Mouse (Mus musculus): ENCODE results near the gene Clba1. TPM values are rescaled to one million over a fixed set of nuclear protein-coding genes. Genes with fewer than 3 reads are reported as not detected.

The Clba1 gene
- polyA plus RNA-seq, 1 experiment: 13.3 TPM

GRCm38 (mm10) chr12:112854610-112855333 lies 46.0 kb downstream of the Clba1 start:
- TF ChIP-seq POLR2A (IDR thresholded peaks at IDR 0.05; ENCODE audit: extremely low read depth, insufficient read depth, low read length) (no peak), CTCF (IDR thresholded peaks at IDR 0.05; ENCODE audit: extremely low read depth, insufficient read depth, low read length) (no peak)
- H3K4me1 ChIP-seq (ENCODE audit: control insufficient read depth, insufficient read depth, low read length): peaks cover 4% of the 10 kb centered on the region
- H3K27ac ChIP-seq (ENCODE audit: insufficient read depth, low read length): no peak overlapping the region
- H3K4me3 ChIP-seq (ENCODE audit: insufficient read depth, low read length): no peak overlapping the region

GRCm38 (mm10) chr12:112856338-112856737 lies 47.6 kb downstream of the Clba1 start:
- H3K4me3 ChIP-seq (ENCODE audit: insufficient read depth, low read length): no peak overlapping the region
- TF ChIP-seq POLR2A (IDR thresholded peaks at IDR 0.05; ENCODE audit: extremely low read depth, insufficient read depth, low read length) (no peak), CTCF (IDR thresholded peaks at IDR 0.05; ENCODE audit: extremely low read depth, insufficient read depth, low read length) (no peak)
- peaks cover 4% of the 10 kb centered on the region for H3K4me1 ChIP-seq (ENCODE audit: control insufficient read depth, insufficient read depth, low read length)
- H3K27ac ChIP-seq (ENCODE audit: insufficient read depth, low read length): no peak overlapping the region

GRCm38 (mm10) chr12:112857021-112857925 lies 48.5 kb downstream of the Clba1 start:
- Histone ChIP-seq H3K4me3 (ENCODE audit: insufficient read depth, low read length) (no peak overlapping the region), H3K4me1 (ENCODE audit: control insufficient read depth, insufficient read depth, low read length) (peaks cover 4% of the 10 kb centered on the region), H3K27ac (ENCODE audit: insufficient read depth, low read length) (no peak overlapping the region)
- TF ChIP-seq CTCF (IDR thresholded peaks at IDR 0.05; ENCODE audit: extremely low read depth, insufficient read depth, low read length) (no peak), POLR2A (IDR thresholded peaks at IDR 0.05; ENCODE audit: extremely low read depth, insufficient read depth, low read length) (no peak)

GRCm38 (mm10) chr12:112858581-112859336 lies 50.0 kb downstream of the Clba1 start:
- Histone ChIP-seq H3K4me1 (ENCODE audit: control insufficient read depth, insufficient read depth, low read length) (no peaks in the 10 kb centered on the region), H3K27ac (ENCODE audit: insufficient read depth, low read length) (no peak overlapping the region), H3K4me3 (ENCODE audit: insufficient read depth, low read length) (no peak overlapping the region)
- TF ChIP-seq POLR2A (IDR thresholded peaks at IDR 0.05; ENCODE audit: extremely low read depth, insufficient read depth, low read length): no peak
- no peak for TF ChIP-seq CTCF (IDR thresholded peaks at IDR 0.05; ENCODE audit: extremely low read depth, insufficient read depth, low read length)

GRCm38 (mm10) chr12:112859930-112860329 lies 51.2 kb downstream of the Clba1 start:
- H3K4me3 ChIP-seq (ENCODE audit: insufficient read depth, low read length): no peak overlapping the region
- no peak overlapping the region for H3K27ac ChIP-seq (ENCODE audit: insufficient read depth, low read length)
- TF ChIP-seq CTCF (IDR thresholded peaks at IDR 0.05; ENCODE audit: extremely low read depth, insufficient read depth, low read length) (no peak), POLR2A (IDR thresholded peaks at IDR 0.05; ENCODE audit: extremely low read depth, insufficient read depth, low read length) (no peak)
- no peaks in the 10 kb centered on the region for H3K4me1 ChIP-seq (ENCODE audit: control insufficient read depth, insufficient read depth, low read length)

GRCm38 (mm10) chr12:112860765-112861164 lies 52.0 kb downstream of the Clba1 start:
- no peak overlapping the region for H3K27ac ChIP-seq (ENCODE audit: insufficient read depth, low read length)
- no peaks in the 10 kb centered on the region for H3K4me1 ChIP-seq (ENCODE audit: control insufficient read depth, insufficient read depth, low read length)
- TF ChIP-seq CTCF (IDR thresholded peaks at IDR 0.05; ENCODE audit: extremely low read depth, insufficient read depth, low read length): no peak
- TF ChIP-seq POLR2A (IDR thresholded peaks at IDR 0.05; ENCODE audit: extremely low read depth, insufficient read depth, low read length): no peak
- no peak overlapping the region for H3K4me3 ChIP-seq (ENCODE audit: insufficient read depth, low read length)

- TF ChIP-seq POLR2A (IDR thresholded peaks at IDR 0.05; ENCODE audit: extremely low read depth, insufficient read depth, low read length) (no peak), CTCF (IDR thresholded peaks at IDR 0.05; ENCODE audit: extremely low read depth, insufficient read depth, low read length) (no peak)
- H3K4me3 ChIP-seq (ENCODE audit: insufficient read depth, low read length): no peak overlapping the region
- H3K27ac ChIP-seq (ENCODE audit: insufficient read depth, low read length): no peak overlapping the region
- no peaks in the 10 kb centered on the region for H3K4me1 ChIP-seq (ENCODE audit: control insufficient read depth, insufficient read depth, low read length)
These were observed 53.2 kb downstream of the Clba1 start for GRCm38 (mm10) chr12:112861911-112862321.

GRCm38 (mm10) chr12:112864804-112865203 lies 56.1 kb downstream of the Clba1 start:
- H3K27ac ChIP-seq (ENCODE audit: insufficient read depth, low read length): no peak overlapping the region
- H3K4me1 ChIP-seq (ENCODE audit: control insufficient read depth, insufficient read depth, low read length): no peaks in the 10 kb centered on the region
- no peak overlapping the region for H3K4me3 ChIP-seq (ENCODE audit: insufficient read depth, low read length)
- TF ChIP-seq CTCF (IDR thresholded peaks at IDR 0.05; ENCODE audit: extremely low read depth, insufficient read depth, low read length) (no peak), POLR2A (IDR thresholded peaks at IDR 0.05; ENCODE audit: extremely low read depth, insufficient read depth, low read length) (no peak)

Other genes starting within 250 kb of the Clba1 start
- gene Inf2, start 220.2 kb upstream of the Clba1 start, polyA plus RNA-seq (2012; rRNA removed): 104 and 122 TPM in 2 replicates
- 38.0 and 44.6 TPM in 2 replicates for gene Adssl1, start 188.9 kb upstream of the Clba1 start, polyA plus RNA-seq (2012; rRNA removed)
- gene Siva1, start 164.3 kb upstream of the Clba1 start, polyA plus RNA-seq (2012; rRNA removed): 25.6 and 29.3 TPM in 2 replicates
- 168 and 178 TPM in 2 replicates for gene Akt1, start 134.1 kb upstream of the Clba1 start, polyA plus RNA-seq (2012; rRNA removed)
- gene Zbtb42, start 130.1 kb upstream of the Clba1 start, polyA plus RNA-seq (2012; rRNA removed): 1.3 and 1.7 TPM in 2 replicates
- 129 and 131 TPM in 2 replicates for gene Cep170b, start 88.5 kb upstream of the Clba1 start, polyA plus RNA-seq (2012; rRNA removed)
- 16.3 and 18.9 TPM in 2 replicates for gene Pld4, start 48.3 kb upstream of the Clba1 start, polyA plus RNA-seq (2012; rRNA removed)
- gene Ahnak2, start 6.3 kb upstream of the Clba1 start, polyA plus RNA-seq (2012; rRNA removed): 1.1 and 1.7 TPM in 2 replicates
- gene Cdca4, start 20.5 kb downstream of the Clba1 start, polyA plus RNA-seq (2012; rRNA removed): 10.6 and 11.0 TPM in 2 replicates
- 0.04 TPM in 1 of 2 replicates, not detected in the other for gene Gpr132, start 59.3 kb downstream of the Clba1 start, polyA plus RNA-seq (2012; rRNA removed)
- gene Jag2, start 120.8 kb downstream of the Clba1 start, polyA plus RNA-seq (2012; rRNA removed): 42.1 and 51.5 TPM in 2 replicates
- gene Nudt14, start 133.2 kb downstream of the Clba1 start, polyA plus RNA-seq (2012; rRNA removed): 18.2 and 18.9 TPM in 2 replicates
- gene Btbd6, start 167.5 kb downstream of the Clba1 start, polyA plus RNA-seq (2012; rRNA removed): 78.2 and 80.2 TPM in 2 replicates
- 38.8 and 39.6 TPM in 2 replicates for gene Brf1, start 191.8 kb downstream of the Clba1 start, polyA plus RNA-seq (2012; rRNA removed)
- 76.3 and 90.3 TPM in 2 replicates for gene Pacs2, start 205.6 kb downstream of the Clba1 start, polyA plus RNA-seq (2012; rRNA removed)

All from cortical plate, adult 2 months (tissue).